Mouse (Mus musculus): ENCODE measurements around the gene Cmtm4. TPM values are rescaled to one million over a fixed set of nuclear protein-coding genes. Genes with fewer than 3 reads are reported as not detected.

Cmtm4 gene
- polyA plus RNA-seq, 1 experiment = 7.8 TPM

DNA sequence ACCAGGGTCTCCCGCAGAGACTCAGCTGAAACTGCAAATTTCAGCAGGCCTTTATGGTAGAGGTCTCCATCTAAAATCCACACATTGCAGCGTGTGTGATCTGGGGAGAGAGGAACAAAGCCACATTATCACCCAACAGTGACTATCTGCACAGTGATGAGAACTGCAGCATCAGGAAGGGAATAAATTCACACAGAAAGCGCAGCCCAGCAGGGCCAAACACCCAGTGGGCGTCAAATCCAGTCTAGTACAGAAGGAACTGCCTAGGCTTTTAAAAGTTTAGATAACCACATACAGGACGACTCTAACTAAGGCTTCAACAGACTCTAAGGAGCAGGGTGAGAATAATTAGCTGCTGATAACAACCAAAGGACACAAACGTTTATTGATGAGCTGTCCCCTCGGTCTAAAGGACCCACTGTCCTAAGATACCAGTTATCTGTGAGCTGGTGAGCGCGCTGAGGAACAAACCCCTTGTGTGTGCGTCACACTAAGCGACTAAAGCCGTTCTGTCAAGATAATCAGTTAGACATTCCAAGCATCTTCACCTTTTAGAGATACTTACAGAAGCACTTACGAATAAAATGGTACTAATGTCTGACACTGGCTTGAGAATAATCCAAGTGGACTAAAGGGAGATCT, 42.0 kb upstream of the Cmtm4 start:
- Histone ChIP-seq H3K27ac (ENCODE audit: control insufficient read depth, insufficient read depth, low read length) (no peak overlapping the region), H3K4me1 (replicated peaks; ENCODE audit: control insufficient read depth, insufficient read depth, low read length) (peaks cover 21% of the 10 kb centered on the region), H3K27me3 (ENCODE audit: control insufficient read depth, insufficient read depth, low read length) (no peaks in the 10 kb centered on the region), H3K36me3 (ENCODE audit: control insufficient read depth, insufficient read depth, low read length) (peaks cover 44% of the 10 kb centered on the region), H3K4me3 (ENCODE audit: control insufficient read depth, insufficient read depth, low read length) (no peak overlapping the region)
- 97% methylated on average over 13 of the region's 13 CpGs for WGBS
- no peak for DNase-seq
- TF ChIP-seq POLR2A (IDR thresholded peaks at IDR 0.05; ENCODE audit: control insufficient read depth, extremely low read depth, insufficient read depth, low read length, poor library complexity) (no peak), CTCF (IDR thresholded peaks at IDR 0.05; ENCODE audit: borderline replicate concordance, control insufficient read depth, extremely low read depth, insufficient read depth, low read length, poor library complexity) (no peak)

DNA sequence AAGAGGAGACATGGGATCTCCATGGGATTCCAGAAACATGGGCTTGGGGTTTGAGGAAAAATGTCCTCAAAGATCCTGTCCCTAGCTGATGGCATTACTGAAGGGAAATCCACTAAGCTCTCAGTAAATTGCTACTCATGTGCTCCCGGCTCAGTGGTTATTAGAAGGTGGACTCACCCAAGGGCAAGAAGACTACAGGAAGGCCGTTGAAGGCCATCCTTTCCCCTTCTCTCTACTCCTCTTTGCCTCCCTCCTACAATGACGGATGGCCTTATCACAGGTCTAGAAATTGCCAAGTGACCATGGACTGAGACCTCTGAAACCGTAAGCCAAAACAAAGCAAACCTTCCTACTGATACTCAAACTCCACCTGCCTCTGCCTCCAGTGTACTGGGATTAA, 41.0 kb upstream of the Cmtm4 start:
- DNase-seq = no peak
- peaks cover 14% of the 10 kb centered on the region for H3K4me1 ChIP-seq (replicated peaks; ENCODE audit: control insufficient read depth, insufficient read depth, low read length)
- TF ChIP-seq POLR2A (IDR thresholded peaks at IDR 0.05; ENCODE audit: control insufficient read depth, extremely low read depth, insufficient read depth, low read length, poor library complexity) (no peak), CTCF (IDR thresholded peaks at IDR 0.05; ENCODE audit: borderline replicate concordance, control insufficient read depth, extremely low read depth, insufficient read depth, low read length, poor library complexity) (no peak)
- WGBS = 94% methylated on average over 4 of the region's 4 CpGs
- H3K36me3 ChIP-seq (ENCODE audit: control insufficient read depth, insufficient read depth, low read length) = peaks cover 54% of the 10 kb centered on the region
- no peak overlapping the region for H3K4me3 ChIP-seq (ENCODE audit: control insufficient read depth, insufficient read depth, low read length)
- no peaks in the 10 kb centered on the region for H3K27me3 ChIP-seq (ENCODE audit: control insufficient read depth, insufficient read depth, low read length)
- H3K27ac ChIP-seq (ENCODE audit: control insufficient read depth, insufficient read depth, low read length) = no peak overlapping the region

DNA sequence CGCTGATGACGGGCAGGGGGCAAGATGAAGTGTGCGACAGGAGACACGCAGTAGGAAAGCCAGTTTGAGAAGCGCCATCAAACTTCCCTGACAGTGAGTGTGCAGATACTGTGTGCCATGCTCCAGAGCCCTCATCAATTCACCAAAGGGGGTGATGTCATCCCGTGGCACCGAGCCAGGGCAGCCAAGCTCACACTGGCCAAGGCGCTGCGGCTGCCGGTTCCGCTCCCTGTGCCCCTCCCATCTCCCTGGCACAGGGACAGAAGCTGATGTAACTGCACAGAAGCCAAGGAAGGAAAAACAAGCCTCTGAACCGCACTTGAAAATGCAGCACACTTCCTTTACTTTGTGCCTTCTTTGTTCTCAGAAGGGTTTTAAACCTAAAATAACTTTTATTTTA, 40.4 kb upstream of the Cmtm4 start:
- peak; percentile 58 for DNase-seq
- Histone ChIP-seq H3K36me3 (ENCODE audit: control insufficient read depth, insufficient read depth, low read length) (peaks cover 58% of the 10 kb centered on the region), H3K4me3 (ENCODE audit: control insufficient read depth, insufficient read depth, low read length) (no peak overlapping the region), H3K4me1 (replicated peaks; ENCODE audit: control insufficient read depth, insufficient read depth, low read length) (peaks cover 11% of the 10 kb centered on the region; the same call in 1 of the 2 replicates), H3K27ac (ENCODE audit: control insufficient read depth, insufficient read depth, low read length) (no peak overlapping the region), H3K27me3 (ENCODE audit: control insufficient read depth, insufficient read depth, low read length) (no peaks in the 10 kb centered on the region)
- 19% methylated on average over 12 of the region's 12 CpGs for WGBS
- TF ChIP-seq POLR2A (IDR thresholded peaks at IDR 0.05; ENCODE audit: control insufficient read depth, extremely low read depth, insufficient read depth, low read length, poor library complexity) (no peak), CTCF (IDR thresholded peaks at IDR 0.05; ENCODE audit: borderline replicate concordance, control insufficient read depth, extremely low read depth, insufficient read depth, low read length, poor library complexity) (no peak)

DNA sequence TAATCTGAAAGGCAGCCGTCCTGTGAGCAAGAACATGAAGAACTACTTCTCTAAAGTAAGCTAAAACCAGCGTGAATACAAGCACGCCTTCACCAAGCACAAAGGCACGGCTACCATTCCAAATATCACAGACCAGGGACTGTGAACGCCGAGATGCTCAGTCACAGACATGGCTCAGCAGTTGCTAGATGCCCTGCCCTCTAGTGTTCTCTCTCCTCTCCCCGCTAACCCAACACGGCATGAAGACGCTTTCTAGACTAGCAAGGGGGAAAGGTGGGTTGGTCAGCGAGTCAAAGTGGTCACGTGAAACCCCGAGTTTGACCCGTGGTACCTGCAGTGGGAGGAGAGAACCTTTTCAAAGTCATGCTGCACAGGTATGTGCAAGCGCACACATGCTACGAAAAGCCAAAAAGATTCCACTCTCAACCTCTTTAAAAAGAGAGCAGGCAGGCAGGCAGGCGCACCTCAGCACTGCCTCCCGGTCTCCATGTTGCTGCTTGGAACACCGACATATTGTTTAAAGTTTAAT, 39.3 kb upstream of the Cmtm4 start:
- Histone ChIP-seq H3K4me3 (ENCODE audit: control insufficient read depth, insufficient read depth, low read length) (no peak overlapping the region), H3K27ac (ENCODE audit: control insufficient read depth, insufficient read depth, low read length) (no peak overlapping the region), H3K36me3 (ENCODE audit: control insufficient read depth, insufficient read depth, low read length) (peaks cover 59% of the 10 kb centered on the region), H3K27me3 (ENCODE audit: control insufficient read depth, insufficient read depth, low read length) (no peaks in the 10 kb centered on the region), H3K4me1 (replicated peaks; ENCODE audit: control insufficient read depth, insufficient read depth, low read length) (peaks cover 11% of the 10 kb centered on the region; the same call in 1 of the 2 replicates)
- TF ChIP-seq POLR2A (IDR thresholded peaks at IDR 0.05; ENCODE audit: control insufficient read depth, extremely low read depth, insufficient read depth, low read length, poor library complexity) (no peak), CTCF (IDR thresholded peaks at IDR 0.05; ENCODE audit: borderline replicate concordance, control insufficient read depth, extremely low read depth, insufficient read depth, low read length, poor library complexity) (no peak)
- WGBS = 95% methylated on average over 18 of the region's 18 CpGs
- DNase-seq = no peak

DNA sequence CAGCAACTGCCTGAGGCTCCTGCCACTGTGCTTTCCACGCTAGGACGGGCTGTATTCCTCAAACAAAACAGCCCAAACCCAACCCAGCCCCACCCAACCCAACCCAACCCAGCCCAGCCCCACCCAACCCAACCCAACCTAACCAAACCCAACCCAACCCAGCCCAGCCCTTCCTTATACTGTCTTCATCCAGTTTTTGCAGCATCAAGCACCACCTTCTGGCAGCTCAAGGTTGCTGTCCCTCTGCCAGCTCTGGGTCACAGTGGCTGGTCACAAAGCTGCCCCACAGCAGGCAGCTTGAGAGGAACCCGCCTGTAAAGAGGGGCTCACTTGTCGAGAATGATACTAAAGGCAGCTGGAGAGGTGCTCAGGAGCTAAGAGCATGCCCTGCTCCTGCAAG, 38.7 kb upstream of the Cmtm4 start:
- 85% methylated on average over 4 of the region's 4 CpGs for WGBS
- H3K36me3 ChIP-seq (ENCODE audit: control insufficient read depth, insufficient read depth, low read length) = peaks cover 59% of the 10 kb centered on the region
- H3K4me1 ChIP-seq (replicated peaks; ENCODE audit: control insufficient read depth, insufficient read depth, low read length) = peaks cover 11% of the 10 kb centered on the region; the same call in 1 of the 2 replicates
- no peak overlapping the region for H3K4me3 ChIP-seq (ENCODE audit: control insufficient read depth, insufficient read depth, low read length)
- no peak for DNase-seq
- no peak for TF ChIP-seq POLR2A (IDR thresholded peaks at IDR 0.05; ENCODE audit: control insufficient read depth, extremely low read depth, insufficient read depth, low read length, poor library complexity)
- no peak for TF ChIP-seq CTCF (IDR thresholded peaks at IDR 0.05; ENCODE audit: borderline replicate concordance, control insufficient read depth, extremely low read depth, insufficient read depth, low read length, poor library complexity)
- H3K27ac ChIP-seq (ENCODE audit: control insufficient read depth, insufficient read depth, low read length) = no peak overlapping the region
- no peaks in the 10 kb centered on the region for H3K27me3 ChIP-seq (ENCODE audit: control insufficient read depth, insufficient read depth, low read length)

DNA sequence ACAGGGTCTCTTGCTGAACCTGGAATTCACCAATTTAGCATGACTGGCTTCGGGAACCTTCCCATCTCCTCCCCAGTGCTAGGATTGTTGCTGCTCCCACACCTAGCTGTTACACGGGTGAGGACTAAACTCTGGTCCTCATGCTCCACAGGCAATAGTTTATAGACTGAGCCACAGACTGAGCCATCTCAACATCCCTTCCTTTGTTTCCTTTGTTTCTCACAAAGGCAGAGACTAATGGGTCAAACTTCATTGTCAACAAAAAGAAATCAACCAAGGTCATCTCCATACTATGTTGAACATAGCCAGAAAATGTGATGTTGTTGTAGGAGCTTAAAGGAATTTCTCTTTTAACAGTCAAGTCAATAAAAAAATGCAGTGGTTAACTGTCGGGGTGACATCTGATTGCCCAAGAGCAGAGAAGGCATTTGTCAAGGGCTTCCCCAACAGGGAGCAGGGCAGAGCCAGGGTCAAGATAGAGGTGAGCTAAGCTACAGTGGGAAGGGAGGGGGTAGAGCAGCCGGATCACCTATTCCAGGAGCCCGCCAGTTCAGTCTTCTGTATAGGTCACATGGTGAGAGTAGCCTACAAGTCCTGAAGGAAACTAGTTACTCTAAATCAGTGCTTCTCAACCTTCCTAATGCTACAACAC, 37.7 kb upstream of the Cmtm4 start:
- 93% methylated on average over 5 of the region's 5 CpGs for WGBS
- TF ChIP-seq CTCF (IDR thresholded peaks at IDR 0.05; ENCODE audit: borderline replicate concordance, control insufficient read depth, extremely low read depth, insufficient read depth, low read length, poor library complexity) = no peak
- TF ChIP-seq POLR2A (IDR thresholded peaks at IDR 0.05; ENCODE audit: control insufficient read depth, extremely low read depth, insufficient read depth, low read length, poor library complexity) = no peak
- no peak for DNase-seq
- Histone ChIP-seq H3K4me1 (replicated peaks; ENCODE audit: control insufficient read depth, insufficient read depth, low read length) (peaks cover 11% of the 10 kb centered on the region; the same call in 1 of the 2 replicates), H3K36me3 (ENCODE audit: control insufficient read depth, insufficient read depth, low read length) (peaks cover 64% of the 10 kb centered on the region), H3K4me3 (ENCODE audit: control insufficient read depth, insufficient read depth, low read length) (no peak overlapping the region), H3K27ac (ENCODE audit: control insufficient read depth, insufficient read depth, low read length) (no peak overlapping the region), H3K27me3 (ENCODE audit: control insufficient read depth, insufficient read depth, low read length) (no peaks in the 10 kb centered on the region)

All from thymus, adult 2 months (tissue).